Mouse (Mus musculus): ENCODE results near the gene Pcsk5. TPM values are rescaled to one million over a fixed set of nuclear protein-coding genes. Genes with fewer than 3 reads are reported as not detected.

The Pcsk5 gene
- total and polyA plus RNA-seq, 3 experiments: not detected

GRCm38 (mm10) chr19:17765001-17765400, 72.4 kb downstream of the Pcsk5 start:
- no peak for DNase-seq (ENCODE audit: extremely low read depth)
- H3K27me3 ChIP-seq (replicated peaks): no peaks in the 10 kb centered on the region
- in situ Hi-C loops (cut with MboI; ENCODE audit: low pct_ligation_motif_present, low pct_unique_long_range_greater_than_20kb, low sequenced_read_pairs): no loop called here
- H3K4me1 ChIP-seq (ENCODE audit: control insufficient read depth in 1 of 2, insufficient read depth in 2 of 2): no peaks in the 10 kb centered on the region
- no peak overlapping the region for H3K27ac ChIP-seq (ENCODE audit: insufficient read depth, low read depth)
- H3K79me2 ChIP-seq (replicated peaks; ENCODE audit: control insufficient read depth, extremely low read depth, insufficient read depth, poor library complexity, severe bottlenecking): no peaks in the 10 kb centered on the region
- no peak overlapping the region for H3K4me3 ChIP-seq (replicated peaks in 1 of 3; ENCODE audit: low read depth in 2 of 3, low read length in 2 of 3, poor library complexity in 1 of 3)
- dilution Hi-C loops (cut with MboI; ENCODE audit: extremely low pct_ligation_motif_present, extremely low pct_unique_long_range_greater_than_20kb, low sequenced_read_pairs): no loop called here
- no peak overlapping the region for H3K9ac ChIP-seq (ENCODE audit: insufficient read depth, low read depth)
- no peaks in the 10 kb centered on the region for H3K9me3 ChIP-seq (replicated peaks; ENCODE audit: low read length)
- no peak overlapping the region for H3K4me2 ChIP-seq (ENCODE audit: insufficient read depth, low read depth, poor library complexity, severe bottlenecking)
- no peaks in the 10 kb centered on the region for H3K36me3 ChIP-seq (replicated peaks in 1 of 2; ENCODE audit: control insufficient read depth in 1 of 2, insufficient read depth in 1 of 2, low read length in 1 of 2)
- no peak for TF ChIP-seq SMC3 (IDR thresholded peaks at IDR 0.05; ENCODE audit: low read depth, low read length)
- no peak for TF ChIP-seq TCF12 (IDR thresholded peaks at IDR 0.05; ENCODE audit: low read depth, low read length)
- no peak for TF ChIP-seq MAX (IDR thresholded peaks at IDR 0.05; ENCODE audit: low read length)
- no peak for TF ChIP-seq SIN3A (IDR thresholded peaks at IDR 0.05; ENCODE audit: low read length)
- no peak for TF ChIP-seq NELFE (IDR thresholded peaks at IDR 0.05; ENCODE audit: low read depth, low read length)
- no peak for TF ChIP-seq MEF2A (IDR thresholded peaks at IDR 0.05; ENCODE audit: borderline replicate concordance, low read depth, low read length)
- TF ChIP-seq E2F4 (IDR thresholded peaks at IDR 0.05; ENCODE audit: insufficient replicate concordance, low read depth, low read length): no peak
- TF ChIP-seq JUND (conservative IDR thresholded peaks at IDR 0.05; ENCODE audit: low read depth, low read length): no peak
- no peak for TF ChIP-seq CTCF (conservative IDR thresholded peaks at IDR 0.05 in 1 of 2, IDR thresholded peaks at IDR 0.05 in 1 of 2; ENCODE audit: low read depth in 2 of 2, low read length in 2 of 2)
- no peak for TF ChIP-seq ETS1 (conservative IDR thresholded peaks at IDR 0.05; ENCODE audit: low read depth, low read length)
- TF ChIP-seq ZMIZ1 (IDR thresholded peaks at IDR 0.05; ENCODE audit: low read depth, low read length): no peak

- no peak overlapping the region for H3K27ac ChIP-seq (ENCODE audit: insufficient read depth, low read depth)
- in situ Hi-C loops (cut with MboI; ENCODE audit: low pct_ligation_motif_present, low pct_unique_long_range_greater_than_20kb, low sequenced_read_pairs): no loop called here
- dilution Hi-C loops (cut with MboI; ENCODE audit: extremely low pct_ligation_motif_present, extremely low pct_unique_long_range_greater_than_20kb, low sequenced_read_pairs): no loop called here
Measured at GRCm38 (mm10) chr19:17762740-17763139, 74.7 kb downstream of the Pcsk5 start.

GRCm38 (mm10) chr19:17761678-17762077, 75.8 kb downstream of the Pcsk5 start:
- Histone ChIP-seq H3K27ac (ENCODE audit: insufficient read depth, low read depth) (no peak overlapping the region), H3K4me1 (ENCODE audit: control insufficient read depth in 1 of 2, insufficient read depth in 2 of 2) (no peaks in the 10 kb centered on the region), H3K4me2 (ENCODE audit: insufficient read depth, low read depth, poor library complexity, severe bottlenecking) (no peak overlapping the region), H3K27me3 (replicated peaks) (no peaks in the 10 kb centered on the region), H3K9ac (ENCODE audit: insufficient read depth, low read depth) (no peak overlapping the region), H3K36me3 (replicated peaks in 1 of 2; ENCODE audit: control insufficient read depth in 1 of 2, insufficient read depth in 1 of 2, low read length in 1 of 2) (no peaks in the 10 kb centered on the region), H3K9me3 (replicated peaks; ENCODE audit: low read length) (no peaks in the 10 kb centered on the region), H3K4me3 (replicated peaks in 1 of 3; ENCODE audit: low read depth in 2 of 3, low read length in 2 of 3, poor library complexity in 1 of 3) (no peak overlapping the region), H3K79me2 (replicated peaks; ENCODE audit: control insufficient read depth, extremely low read depth, insufficient read depth, poor library complexity, severe bottlenecking) (no peaks in the 10 kb centered on the region)
- in situ Hi-C loops (cut with MboI; ENCODE audit: low pct_ligation_motif_present, low pct_unique_long_range_greater_than_20kb, low sequenced_read_pairs) (no loop called here), dilution Hi-C loops (cut with MboI; ENCODE audit: extremely low pct_ligation_motif_present, extremely low pct_unique_long_range_greater_than_20kb, low sequenced_read_pairs) (no loop called here)
- no peak for DNase-seq (ENCODE audit: extremely low read depth)
- TF ChIP-seq IRF4 (IDR thresholded peaks at IDR 0.05; ENCODE audit: low read depth, low read length) (no peak), KAT2A (IDR thresholded peaks at IDR 0.05; ENCODE audit: insufficient replicate concordance, low read length) (no peak), TCF12 (IDR thresholded peaks at IDR 0.05; ENCODE audit: low read depth, low read length) (no peak)

More at GRCm38 (mm10) chr19:17762740-17763139, 74.7 kb downstream of the Pcsk5 start:
- no peak overlapping the region for H3K9ac ChIP-seq (ENCODE audit: insufficient read depth, low read depth)
- no peaks in the 10 kb centered on the region for H3K36me3 ChIP-seq (replicated peaks in 1 of 2; ENCODE audit: control insufficient read depth in 1 of 2, insufficient read depth in 1 of 2, low read length in 1 of 2)
- no peaks in the 10 kb centered on the region for H3K27me3 ChIP-seq (replicated peaks)
- H3K4me3 ChIP-seq (replicated peaks in 1 of 3; ENCODE audit: low read depth in 2 of 3, low read length in 2 of 3, poor library complexity in 1 of 3): no peak overlapping the region
- no peak overlapping the region for H3K4me2 ChIP-seq (ENCODE audit: insufficient read depth, low read depth, poor library complexity, severe bottlenecking)
- no peaks in the 10 kb centered on the region for H3K79me2 ChIP-seq (replicated peaks; ENCODE audit: control insufficient read depth, extremely low read depth, insufficient read depth, poor library complexity, severe bottlenecking)
- H3K9me3 ChIP-seq (replicated peaks; ENCODE audit: low read length): no peaks in the 10 kb centered on the region
- no peaks in the 10 kb centered on the region for H3K4me1 ChIP-seq (ENCODE audit: control insufficient read depth in 1 of 2, insufficient read depth in 2 of 2)
- TF ChIP-seq UBTF (IDR thresholded peaks at IDR 0.05; ENCODE audit: low read depth, low read length) (no peak), USF1 (IDR thresholded peaks at IDR 0.05; ENCODE audit: low read depth, low read length) (no peak)
- DNase-seq (ENCODE audit: extremely low read depth): no peak
